Mouse (Mus musculus): ENCODE results near the gene Skint6. TPM values are rescaled to one million over a fixed set of nuclear protein-coding genes. Genes with fewer than 3 reads are reported as not detected.
"Not testable (repeated sequence)": the region's sequence is repeated elsewhere in the genome, so short reads cannot be mapped to it uniquely, and the experiment has no call there.

The Skint6 gene
- polyA plus RNA-seq (2014; fragmentation: Nextera tagmentation; extraction: Ambion mirVana) = not detected in 2 replicates

DNA sequence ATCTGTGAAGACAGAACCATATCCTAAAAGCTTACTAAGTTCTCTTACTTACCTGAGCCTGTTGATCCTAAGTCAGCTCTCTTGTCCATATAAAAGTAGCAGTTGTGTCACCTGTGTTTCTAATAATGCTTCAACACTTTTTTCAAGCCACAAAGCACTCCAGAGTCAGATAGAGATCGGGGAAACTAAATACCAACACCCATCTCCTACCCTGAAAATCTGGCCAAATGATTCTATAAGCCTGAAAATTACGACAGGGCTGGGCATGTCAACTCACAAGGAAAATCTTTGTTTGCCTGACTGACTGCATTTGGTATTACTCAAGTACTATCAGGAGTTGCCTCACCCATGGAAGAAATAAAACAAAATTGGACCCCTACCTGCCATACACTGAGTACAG, at the start of gene Skint6:
Skint6 (minus strand) TSS at position 101 of the 400 bp plus-strand sequence.
- H3K4me1 ChIP-seq (ENCODE audit: control insufficient read depth, insufficient read depth, low read length) = no peaks in the 10 kb centered on the region
- no peak within 1 kb of the TSS for H3K9ac ChIP-seq (replicated peaks; ENCODE audit: low read length)
- WGBS = 74% methylated on average over 2 of the region's 2 CpGs
- DNase-seq (ENCODE audit: low spot score) (no peak), ATAC-seq (replicated peaks; ENCODE audit: insufficient number of reproducible peaks, low FRiP score, low TSS enrichment, low read depth) (no peak)
- H3K27me3 ChIP-seq (ENCODE audit: control insufficient read depth, insufficient read depth, low read length) = no peaks in the 10 kb centered on the region
- H3K27ac ChIP-seq (replicated peaks; ENCODE audit: low read depth, low read length) = no peak within 1 kb of the TSS
- H3K4me3 ChIP-seq (ENCODE audit: low read depth, low read length) = no peak within 1 kb of the TSS
- H3K36me3 ChIP-seq (replicated peaks; ENCODE audit: control insufficient read depth, insufficient read depth, low read depth, low read length) = no peaks in the 10 kb centered on the region
- no peak within 1 kb of the TSS for H3K4me2 ChIP-seq (ENCODE audit: low read depth, low read length)
- H3K9me3 ChIP-seq (replicated peaks; ENCODE audit: control insufficient read depth, low read length) = no peaks in the 10 kb centered on the region

DNA sequence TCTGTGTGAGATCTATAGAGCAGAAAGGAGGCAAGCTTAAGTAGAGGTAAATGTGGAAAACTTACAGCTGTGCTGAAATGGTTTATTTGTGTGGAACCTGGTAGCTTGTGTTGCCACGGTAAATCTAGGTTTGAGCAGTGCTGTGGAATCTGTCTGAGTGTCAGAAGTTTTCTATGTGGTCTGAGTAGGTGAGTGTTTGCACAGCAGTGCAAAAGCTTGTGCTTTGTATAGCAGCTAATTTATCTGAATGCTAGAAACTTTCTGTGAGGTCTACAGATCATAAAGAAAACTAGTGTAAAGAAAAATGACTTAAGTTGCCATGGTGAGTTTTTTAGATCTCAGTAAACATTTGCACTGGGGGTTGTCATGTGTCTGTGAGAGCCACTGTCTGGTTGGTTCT, 34.1 kb upstream of the Skint6 start:
- H3K9ac ChIP-seq (replicated peaks; ENCODE audit: low read length) = no peak overlapping the region
- DNase-seq (ENCODE audit: low spot score) = no peak
- no peak overlapping the region for H3K4me2 ChIP-seq (ENCODE audit: low read depth, low read length)
- WGBS = 93% methylated on average over 1 of the region's 1 CpGs
- H3K9me3 ChIP-seq (replicated peaks; ENCODE audit: control insufficient read depth, low read length) = no peaks in the 10 kb centered on the region
- no peaks in the 10 kb centered on the region for H3K36me3 ChIP-seq (replicated peaks; ENCODE audit: control insufficient read depth, insufficient read depth, low read depth, low read length)
- H3K27me3 ChIP-seq (ENCODE audit: control insufficient read depth, insufficient read depth, low read length) = no peaks in the 10 kb centered on the region
- ATAC-seq (replicated peaks; ENCODE audit: insufficient number of reproducible peaks, low FRiP score, low TSS enrichment, low read depth) = no peak
- H3K4me1 ChIP-seq (ENCODE audit: control insufficient read depth, insufficient read depth, low read length) = no peaks in the 10 kb centered on the region
- H3K27ac ChIP-seq (replicated peaks; ENCODE audit: low read depth, low read length) = no peak overlapping the region
- no peak overlapping the region for H3K4me3 ChIP-seq (ENCODE audit: low read depth, low read length)

DNA sequence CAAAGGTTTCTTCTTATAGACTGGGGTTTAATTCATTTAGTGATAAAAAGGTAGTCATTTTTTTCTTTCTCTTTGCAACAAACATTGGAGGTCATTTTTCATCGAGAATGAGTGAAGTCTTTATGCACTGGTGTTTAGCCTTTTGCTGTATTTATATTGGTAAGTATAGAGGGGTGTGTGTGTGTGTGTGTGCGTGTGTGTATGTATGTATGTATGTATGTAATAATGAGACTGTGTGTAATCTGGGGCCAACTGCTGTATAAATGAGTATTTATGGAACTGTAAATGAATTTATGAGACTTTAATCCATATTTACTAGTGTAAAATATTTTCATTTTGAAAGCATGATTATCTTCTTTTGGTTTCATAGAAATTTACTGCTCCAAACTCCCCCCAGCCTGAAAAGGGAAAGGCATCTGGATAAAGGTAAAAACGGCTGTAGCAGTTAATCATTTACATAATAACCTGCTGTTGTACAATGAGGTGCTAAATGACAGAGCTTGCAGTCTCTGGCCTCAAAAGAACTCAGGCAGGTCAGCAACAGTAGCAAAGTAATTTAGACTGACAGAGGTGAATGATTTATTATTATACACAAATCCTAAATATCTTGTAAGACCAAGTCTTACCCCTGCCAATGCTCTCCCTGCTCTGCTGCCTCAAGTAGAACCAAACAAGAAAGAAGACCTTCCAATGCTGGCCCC, 15.2 kb upstream of the Skint6 start:
- Histone ChIP-seq H3K9ac (replicated peaks; ENCODE audit: low read length) (no peak overlapping the region), H3K27me3 (ENCODE audit: control insufficient read depth, insufficient read depth, low read length) (no peaks in the 10 kb centered on the region), H3K4me3 (ENCODE audit: low read depth, low read length) (no peak overlapping the region), H3K36me3 (replicated peaks; ENCODE audit: control insufficient read depth, insufficient read depth, low read depth, low read length) (no peaks in the 10 kb centered on the region), H3K4me1 (ENCODE audit: control insufficient read depth, insufficient read depth, low read length) (no peaks in the 10 kb centered on the region), H3K27ac (replicated peaks; ENCODE audit: low read depth, low read length) (no peak overlapping the region), H3K9me3 (replicated peaks; ENCODE audit: control insufficient read depth, low read length) (no peaks in the 10 kb centered on the region), H3K4me2 (ENCODE audit: low read depth, low read length) (no peak overlapping the region)
- DNase-seq (ENCODE audit: low spot score) (no peak), ATAC-seq (replicated peaks; ENCODE audit: insufficient number of reproducible peaks, low FRiP score, low TSS enrichment, low read depth) (no peak)
- 71% methylated on average over 3 of the region's 3 CpGs for WGBS

DNA sequence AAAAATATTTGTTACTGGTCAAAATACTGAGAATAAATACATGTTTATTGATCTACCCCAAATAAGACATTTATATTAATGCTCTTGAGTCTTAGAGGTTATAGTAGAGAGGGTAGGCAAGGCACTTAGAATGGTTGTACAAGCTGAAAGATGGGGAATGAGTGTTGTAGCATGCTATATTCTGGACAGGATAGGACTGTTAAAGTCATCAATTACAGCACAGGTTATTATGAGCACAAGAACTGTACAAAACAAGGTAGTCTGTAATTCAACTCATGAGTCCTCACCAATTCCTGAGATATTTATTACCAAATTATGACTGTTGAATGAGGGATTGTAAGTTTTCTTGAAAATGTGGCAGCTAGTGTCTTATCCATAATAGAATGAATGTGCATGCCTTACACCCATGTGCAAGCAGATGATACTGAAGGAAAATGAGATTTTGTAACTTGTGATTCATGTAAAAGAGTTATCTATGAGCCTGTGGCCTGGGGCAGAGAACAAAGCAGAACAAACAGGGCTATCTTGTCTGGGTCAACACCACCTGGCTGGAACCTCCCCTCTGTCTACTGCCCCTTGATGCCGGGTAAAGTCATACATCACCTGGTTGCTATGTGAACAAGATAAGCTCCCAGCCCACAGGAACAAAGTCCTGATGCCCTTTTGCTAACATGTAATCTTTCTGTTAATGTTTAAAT, 23.3 kb downstream of the Skint6 start:
- H3K4me1 ChIP-seq (ENCODE audit: control insufficient read depth, insufficient read depth, low read length) = no peaks in the 10 kb centered on the region

DNA sequence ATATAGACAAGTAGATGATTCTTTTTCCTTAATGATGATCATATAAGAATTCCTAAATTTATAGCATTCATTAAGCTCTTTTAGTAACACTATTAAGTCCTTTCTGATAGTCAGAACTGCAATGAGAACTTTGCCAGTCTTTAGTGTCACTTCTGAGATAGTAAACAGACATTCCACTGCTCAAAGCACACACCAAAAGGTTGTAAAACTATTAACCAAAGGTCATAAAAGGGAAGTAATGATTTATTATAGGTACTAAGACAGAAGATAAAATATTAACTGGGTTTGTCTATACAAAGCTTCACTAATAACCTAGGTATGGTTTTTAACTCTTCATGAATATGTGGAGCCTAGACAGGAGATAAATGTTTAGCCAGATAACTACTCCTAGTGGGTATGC, 41.0 kb downstream of the Skint6 start:
- Histone ChIP-seq H3K27ac (replicated peaks; ENCODE audit: low read depth, low read length) (no peak overlapping the region), H3K4me3 (ENCODE audit: low read depth, low read length) (no peak overlapping the region), H3K9me3 (replicated peaks; ENCODE audit: control insufficient read depth, low read length) (no peaks in the 10 kb centered on the region), H3K4me1 (ENCODE audit: control insufficient read depth, insufficient read depth, low read length) (no peaks in the 10 kb centered on the region), H3K4me2 (ENCODE audit: low read depth, low read length) (no peak overlapping the region), H3K36me3 (replicated peaks; ENCODE audit: control insufficient read depth, insufficient read depth, low read depth, low read length) (no peaks in the 10 kb centered on the region), H3K9ac (replicated peaks; ENCODE audit: low read length) (no peak overlapping the region), H3K27me3 (ENCODE audit: control insufficient read depth, insufficient read depth, low read length) (no peaks in the 10 kb centered on the region)
- ATAC-seq (replicated peaks; ENCODE audit: insufficient number of reproducible peaks, low FRiP score, low TSS enrichment, low read depth) (no peak), DNase-seq (ENCODE audit: low spot score) (no peak)

More for the DNA sequence above, 23.3 kb downstream of the Skint6 start:
- DNase-seq (ENCODE audit: low spot score) = no peak
- 85% methylated on average over 1 of the region's 1 CpGs for WGBS
- H3K27ac ChIP-seq (replicated peaks; ENCODE audit: low read depth, low read length) = no peak overlapping the region
- ATAC-seq (replicated peaks; ENCODE audit: insufficient number of reproducible peaks, low FRiP score, low TSS enrichment, low read depth) = no peak
- no peaks in the 10 kb centered on the region for H3K27me3 ChIP-seq (ENCODE audit: control insufficient read depth, insufficient read depth, low read length)
- 0 out of 2 replicates have a peak, but pooled peaks cover 4% of the 10 kb centered on the region for H3K9me3 ChIP-seq (replicated peaks; ENCODE audit: control insufficient read depth, low read length)
- no peak overlapping the region for H3K9ac ChIP-seq (replicated peaks; ENCODE audit: low read length)
- H3K36me3 ChIP-seq (replicated peaks; ENCODE audit: control insufficient read depth, insufficient read depth, low read depth, low read length) = no peaks in the 10 kb centered on the region
- H3K4me2 ChIP-seq (ENCODE audit: low read depth, low read length) = no peak overlapping the region
- no peak overlapping the region for H3K4me3 ChIP-seq (ENCODE audit: low read depth, low read length)

DNA sequence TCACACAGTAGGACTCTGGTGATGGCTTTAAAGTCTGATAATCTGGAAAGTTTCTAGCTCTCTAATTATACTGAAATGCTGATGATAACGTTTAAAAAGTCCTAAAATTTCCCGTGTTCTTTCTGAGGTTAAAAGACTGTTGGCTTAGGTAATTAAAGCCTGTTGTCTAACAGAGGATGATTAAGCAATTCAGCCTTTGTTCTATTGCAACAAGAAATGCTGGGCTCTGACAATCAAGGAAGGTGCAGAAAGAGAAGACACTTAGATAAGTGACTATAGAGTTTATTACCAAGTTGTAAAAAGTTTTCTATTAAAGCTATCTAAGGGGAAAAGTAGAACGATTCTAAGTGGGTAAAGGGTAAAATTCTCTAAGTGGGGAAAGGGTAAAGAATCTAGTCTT, 219.2 kb downstream of the Skint6 start:
- no peaks in the 10 kb centered on the region for H3K27me3 ChIP-seq (ENCODE audit: control insufficient read depth, insufficient read depth, low read length)
- H3K9me3 ChIP-seq (replicated peaks; ENCODE audit: control insufficient read depth, low read length) = no peaks in the 10 kb centered on the region
- H3K4me1 ChIP-seq (ENCODE audit: control insufficient read depth, insufficient read depth, low read length) = no peaks in the 10 kb centered on the region
- H3K4me3 ChIP-seq (ENCODE audit: low read depth, low read length) = no peak overlapping the region
- no peak overlapping the region for H3K4me2 ChIP-seq (ENCODE audit: low read depth, low read length)
- no peaks in the 10 kb centered on the region for H3K36me3 ChIP-seq (replicated peaks; ENCODE audit: control insufficient read depth, insufficient read depth, low read depth, low read length)
- ATAC-seq (replicated peaks; ENCODE audit: insufficient number of reproducible peaks, low FRiP score, low TSS enrichment, low read depth) = no peak
- H3K9ac ChIP-seq (replicated peaks; ENCODE audit: low read length) = no peak overlapping the region
- no peak for DNase-seq (ENCODE audit: low spot score)
- WGBS = 69% methylated on average over 3 of the region's 3 CpGs
- H3K27ac ChIP-seq (replicated peaks; ENCODE audit: low read depth, low read length) = no peak overlapping the region

DNA sequence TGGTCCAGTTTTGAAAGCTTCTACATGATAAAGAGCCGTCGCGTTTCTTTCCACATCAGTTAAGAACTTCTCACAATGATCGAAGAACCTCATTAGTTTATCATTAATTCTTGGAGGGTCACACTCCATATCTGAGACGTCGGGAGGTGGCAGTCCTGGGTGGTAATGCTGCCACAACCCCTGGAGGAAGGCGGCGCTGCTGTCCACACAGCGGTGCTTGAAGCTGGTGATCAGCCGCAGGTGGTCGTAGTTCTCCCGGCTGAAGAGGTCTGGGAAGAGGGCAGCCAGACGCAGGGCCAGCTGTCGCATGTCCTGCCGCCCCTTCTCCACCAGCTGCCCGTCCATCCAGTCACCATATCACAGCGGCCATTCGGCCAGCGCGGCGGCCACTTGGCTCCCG, 307.6 kb downstream of the Skint6 start:
- ATAC-seq (replicated peaks; ENCODE audit: insufficient number of reproducible peaks, low FRiP score, low TSS enrichment, low read depth); H3K9ac ChIP-seq (replicated peaks; ENCODE audit: low read length); H3K36me3 ChIP-seq (replicated peaks; ENCODE audit: control insufficient read depth, insufficient read depth, low read depth, low read length); H3K4me3 ChIP-seq (ENCODE audit: low read depth, low read length); H3K4me2 ChIP-seq (ENCODE audit: low read depth, low read length); H3K4me1 ChIP-seq (ENCODE audit: control insufficient read depth, insufficient read depth, low read length); H3K27ac ChIP-seq (replicated peaks; ENCODE audit: low read depth, low read length); DNase-seq (ENCODE audit: low spot score); H3K9me3 ChIP-seq (replicated peaks; ENCODE audit: control insufficient read depth, low read length); H3K27me3 ChIP-seq (ENCODE audit: control insufficient read depth, insufficient read depth, low read length): not testable (repeated sequence)
- 39% methylated on average over 22 of the region's 22 CpGs for WGBS

DNA sequence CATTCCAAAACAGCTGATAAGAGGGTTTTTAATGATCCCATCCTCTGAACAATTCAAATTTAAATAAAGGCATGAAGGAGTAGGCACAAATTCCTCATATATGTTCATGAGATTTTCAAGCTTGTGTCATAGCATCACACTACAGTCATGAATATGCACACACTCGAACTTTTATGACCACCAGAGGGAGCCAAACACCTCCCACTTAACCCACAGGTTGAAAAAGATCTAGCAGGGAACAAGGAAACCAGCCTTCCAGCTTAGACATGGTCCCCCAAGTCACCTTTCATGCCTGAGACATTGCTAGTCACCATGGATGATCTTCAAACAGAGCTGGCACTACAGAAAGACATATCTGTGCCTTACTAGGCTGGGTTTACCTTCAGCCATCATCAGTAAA, 496.1 kb downstream of the Skint6 start:
- H3K36me3 ChIP-seq (replicated peaks; ENCODE audit: control insufficient read depth, insufficient read depth, low read depth, low read length) = no peaks in the 10 kb centered on the region
- H3K27me3 ChIP-seq (ENCODE audit: control insufficient read depth, insufficient read depth, low read length) = no peaks in the 10 kb centered on the region
- H3K4me1 ChIP-seq (ENCODE audit: control insufficient read depth, insufficient read depth, low read length) = no peaks in the 10 kb centered on the region
- DNase-seq (ENCODE audit: low spot score) (no peak), ATAC-seq (replicated peaks; ENCODE audit: insufficient number of reproducible peaks, low FRiP score, low TSS enrichment, low read depth) (no peak)
- no peak overlapping the region for H3K4me3 ChIP-seq (ENCODE audit: low read depth, low read length)
- H3K9me3 ChIP-seq (replicated peaks; ENCODE audit: control insufficient read depth, low read length) = no peaks in the 10 kb centered on the region; the same call in 1 of the 2 replicates
- 4% methylated on average over 1 of the region's 1 CpGs for WGBS
- no peak overlapping the region for H3K9ac ChIP-seq (replicated peaks; ENCODE audit: low read length)
- H3K27ac ChIP-seq (replicated peaks; ENCODE audit: low read depth, low read length) = no peak overlapping the region
- H3K4me2 ChIP-seq (ENCODE audit: low read depth, low read length) = no peak overlapping the region
